Mouse (Mus musculus) frontal cortex, postnatal 10 days (tissue): ENCODE data around the gene 1700003E16Rik.
A peak's percentile ranks its signal among the peaks of the same experiment; 100 is the strongest.

ENCODE experiments used
- DNase-seq, 2 experiments: peaks; one replicate each; pipeline ENCODE4 v3.0.0; 2022; ENCODE audit warnings: low spot score in 2 of 2, mixed read lengths in 1 of 2

Gene 1700003E16Rik

DNA sequence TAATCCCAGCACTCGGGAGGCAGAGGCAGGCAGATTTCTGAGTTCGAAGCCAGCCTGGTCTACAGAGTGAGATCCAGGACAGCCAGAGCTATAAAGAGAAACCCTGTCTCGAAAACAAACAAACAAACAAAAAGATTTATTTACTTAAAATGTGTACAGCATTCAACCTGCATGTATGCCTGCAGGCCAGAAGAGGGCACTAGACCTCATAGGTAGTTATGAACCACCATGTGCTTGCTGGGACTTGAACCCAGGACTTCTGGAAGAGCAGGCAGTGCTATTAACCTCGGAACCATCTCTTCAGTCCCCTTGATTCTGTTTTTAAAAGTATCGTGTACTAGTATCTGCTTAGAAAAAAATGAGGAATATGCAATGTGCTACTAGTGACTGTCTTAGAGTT is 28.8 kb upstream of the 1700003E16Rik start:
- DNase-seq = no peak

DNA sequence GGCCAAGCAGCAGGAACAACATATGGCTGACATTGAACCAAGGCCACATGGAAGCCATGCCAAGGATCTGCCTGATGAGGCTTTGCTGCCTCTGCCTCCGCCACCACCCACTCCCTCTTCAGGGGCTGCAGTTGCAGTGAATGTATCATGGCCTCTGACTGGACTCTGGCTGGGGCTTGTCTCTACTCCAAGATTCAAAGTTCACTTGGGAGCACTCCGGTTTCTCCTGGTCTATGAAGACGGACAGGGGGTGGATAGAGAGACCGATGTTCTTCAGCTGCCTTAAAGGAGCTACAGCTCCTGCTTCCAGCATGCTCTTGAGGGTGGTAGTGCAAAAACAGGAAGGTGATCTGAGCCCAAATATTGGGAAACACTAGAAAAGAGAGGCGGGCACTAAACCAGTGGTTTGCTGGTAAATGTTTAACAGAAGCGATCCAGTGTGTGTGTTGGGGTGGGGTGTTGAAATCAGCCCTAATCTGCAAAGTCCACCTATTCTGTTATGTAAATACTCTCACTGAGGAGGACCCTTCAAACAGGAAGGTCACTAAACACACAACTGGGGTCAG is 24.7 kb upstream of the 1700003E16Rik start:
- DNase-seq = no peak

DNA sequence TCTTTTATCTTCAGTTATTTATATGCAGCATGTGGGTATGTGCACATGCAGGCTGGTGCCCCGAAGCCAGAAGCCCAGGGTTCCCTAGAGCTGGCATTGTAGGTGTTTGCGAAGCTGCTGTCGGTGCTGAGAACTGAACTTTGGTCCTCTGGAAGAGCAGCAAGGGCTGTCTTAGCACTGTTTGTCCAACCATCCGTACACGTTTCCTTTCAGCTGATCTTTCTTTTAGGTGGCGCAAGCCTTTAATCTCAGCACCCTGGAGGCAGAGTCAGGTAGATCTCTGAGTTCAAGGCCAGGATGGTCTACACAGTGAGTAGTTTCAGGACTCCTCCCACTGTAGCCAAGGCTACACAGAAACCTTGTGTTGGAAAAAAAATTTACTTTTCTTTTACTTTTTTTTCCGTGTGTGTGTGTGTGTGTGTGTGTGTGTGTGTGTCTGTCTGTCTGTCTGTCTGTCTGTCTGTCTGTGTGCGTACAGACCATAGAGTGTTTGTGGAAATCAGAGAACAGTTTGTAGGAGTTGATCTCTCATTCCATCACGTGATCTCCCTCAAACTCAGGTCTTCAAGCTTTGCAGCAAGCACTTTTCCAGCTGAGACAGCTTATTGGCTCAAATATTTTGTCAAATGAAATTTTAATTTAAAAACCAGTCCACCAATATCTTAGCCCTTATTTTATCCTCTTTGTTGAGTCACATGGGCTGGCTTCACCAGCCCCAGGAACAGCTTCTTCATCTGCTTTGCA is 23.9 kb upstream of the 1700003E16Rik start:
- no peak for DNase-seq

DNA sequence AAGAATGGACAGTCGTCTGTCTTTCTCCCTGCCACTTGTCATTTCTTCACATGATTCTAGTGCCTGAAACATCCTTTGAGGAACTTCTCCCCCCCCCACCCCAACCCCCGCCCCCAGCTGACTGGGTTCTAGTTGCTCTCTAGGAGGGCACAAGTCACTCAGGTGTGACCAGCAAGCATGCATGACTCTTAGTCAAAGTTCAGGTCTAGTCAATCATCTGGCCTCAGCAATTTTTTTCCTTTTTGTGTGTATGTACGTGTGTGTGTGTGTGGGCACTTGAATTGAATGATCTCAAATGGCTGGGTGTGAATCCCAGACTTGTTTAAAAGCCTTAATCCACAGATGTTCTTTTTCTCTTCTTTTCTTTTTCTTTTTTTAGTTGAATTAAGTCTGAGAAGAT is 22.0 kb upstream of the 1700003E16Rik start:
- no peak for DNase-seq

DNA sequence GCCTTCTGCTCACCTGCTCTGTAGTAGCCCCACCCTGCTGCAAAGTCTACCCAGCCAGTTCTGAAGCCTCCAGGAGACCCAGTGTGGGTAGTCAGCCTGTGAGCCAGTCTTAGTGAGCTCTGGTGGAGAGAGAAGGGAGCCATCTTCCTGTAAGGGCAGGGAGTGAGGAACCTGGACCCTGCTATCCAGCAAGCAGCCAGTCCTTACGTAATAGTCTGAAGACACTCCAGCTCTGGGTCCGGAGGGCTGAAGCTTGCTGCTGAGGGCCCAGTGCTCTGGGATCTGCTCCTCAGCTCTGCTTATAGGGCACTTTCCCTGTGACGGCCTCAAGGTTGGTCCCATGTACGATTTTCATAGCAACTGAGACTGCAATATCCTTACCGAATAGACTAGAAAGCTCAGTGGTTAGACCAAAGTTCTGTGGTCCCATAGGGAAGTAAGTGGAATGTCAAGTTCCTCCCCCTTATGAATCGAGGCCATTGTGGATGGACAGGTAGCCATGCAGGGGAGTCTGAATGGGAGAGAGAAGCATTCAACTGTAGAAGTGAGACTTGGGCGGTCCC is 21.2 kb upstream of the 1700003E16Rik start, which contains the start of gene Rtkn:
Gene Rtkn, plus strand, starts transcription at position 513 of the 563 bp plus-strand sequence.
- no peak for DNase-seq

DNA sequence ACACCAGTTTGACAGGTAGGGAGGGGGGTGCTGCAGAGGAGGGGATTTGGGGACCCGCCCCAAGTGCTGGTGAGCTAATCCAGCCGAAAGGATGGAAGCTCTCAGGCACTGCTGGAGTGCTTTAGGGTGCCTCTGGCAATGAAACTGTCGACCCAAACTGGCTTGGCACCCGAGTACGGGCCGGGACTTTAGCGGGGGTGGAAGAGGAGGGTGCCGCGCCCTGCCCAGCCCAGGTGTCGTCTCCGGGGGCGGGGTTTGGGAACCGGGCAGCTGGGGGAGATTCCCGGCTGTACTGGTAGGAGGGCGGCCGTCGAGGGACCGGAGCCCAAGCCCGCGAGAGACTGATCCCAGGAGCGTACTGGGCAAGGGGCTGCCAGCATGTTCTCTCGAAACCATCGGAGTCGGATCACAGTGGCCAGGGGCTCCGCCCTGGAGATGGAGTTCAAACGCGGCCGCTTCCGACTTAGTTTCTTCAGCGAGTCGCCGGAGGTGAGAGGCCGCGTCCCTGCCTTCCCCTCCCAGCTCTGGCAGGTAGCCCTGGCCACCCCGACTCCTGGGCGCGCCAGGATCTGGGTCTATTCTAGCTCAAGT is 20.5 kb upstream of the 1700003E16Rik start:
- DNase-seq = no peak

DNA sequence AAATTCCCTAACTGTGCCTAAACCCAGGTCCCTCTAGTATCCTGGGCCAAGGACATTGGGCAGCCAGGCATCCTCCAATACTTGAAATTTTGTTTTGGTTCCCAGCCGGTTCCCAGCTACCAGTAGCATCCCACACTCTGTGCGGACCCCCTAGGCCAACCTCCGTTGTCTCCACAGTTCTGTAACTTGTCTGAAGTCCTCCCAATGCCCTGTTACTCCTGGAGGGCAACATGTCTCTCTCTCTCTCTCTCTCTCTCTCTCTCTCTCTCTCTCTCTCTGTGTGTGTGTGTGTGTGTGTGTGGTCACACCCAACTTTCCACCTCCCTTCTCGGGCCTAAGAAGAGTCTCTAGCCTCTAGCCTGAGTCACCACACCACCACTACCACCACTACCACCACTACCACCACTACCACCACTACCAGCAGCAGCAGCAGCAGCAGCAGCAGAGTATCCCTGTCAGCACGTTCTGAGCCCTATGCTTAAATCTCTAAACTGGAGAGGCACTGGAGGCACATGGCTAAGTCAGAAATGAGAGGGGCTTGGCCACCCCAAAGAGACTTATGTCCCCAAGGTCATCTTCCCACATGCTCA is 19.8 kb upstream of the 1700003E16Rik start:
- DNase-seq = no peak

DNA sequence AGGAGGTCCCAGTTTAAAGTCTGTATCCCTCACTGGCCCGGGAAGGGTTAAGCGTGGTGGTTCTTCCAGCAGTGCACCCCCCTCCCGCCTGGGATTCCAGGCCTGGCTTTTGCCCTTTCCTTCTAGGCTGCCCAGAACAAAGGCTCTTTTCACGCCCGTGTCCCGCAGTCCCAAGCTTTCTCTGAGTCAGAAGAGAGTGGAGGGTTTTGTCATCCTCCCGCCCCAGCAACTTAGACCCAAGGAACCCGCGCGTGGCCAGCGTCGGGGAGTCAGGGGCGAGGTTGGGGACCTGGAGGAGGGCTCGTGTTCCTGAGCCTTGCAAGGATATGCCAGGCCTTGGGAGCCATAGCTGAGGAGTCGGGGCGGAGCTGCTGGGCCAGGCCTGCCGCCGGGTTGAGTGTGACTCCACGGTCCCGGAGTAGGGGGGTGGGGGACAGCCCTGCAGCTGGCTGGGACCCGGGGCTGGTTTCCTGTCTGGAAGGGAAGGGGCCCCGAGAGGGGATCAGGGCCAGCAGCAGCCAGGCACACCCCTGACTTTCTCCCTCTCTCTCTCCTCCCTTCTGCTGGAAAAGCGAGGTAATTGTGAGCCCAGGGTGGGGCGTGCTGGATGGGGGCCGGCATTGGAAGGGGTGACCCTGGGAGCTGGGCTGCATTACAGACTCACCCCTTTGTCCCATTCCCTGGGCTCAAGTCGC is 19.2 kb upstream of the 1700003E16Rik start:
- DNase-seq = no peak

DNA sequence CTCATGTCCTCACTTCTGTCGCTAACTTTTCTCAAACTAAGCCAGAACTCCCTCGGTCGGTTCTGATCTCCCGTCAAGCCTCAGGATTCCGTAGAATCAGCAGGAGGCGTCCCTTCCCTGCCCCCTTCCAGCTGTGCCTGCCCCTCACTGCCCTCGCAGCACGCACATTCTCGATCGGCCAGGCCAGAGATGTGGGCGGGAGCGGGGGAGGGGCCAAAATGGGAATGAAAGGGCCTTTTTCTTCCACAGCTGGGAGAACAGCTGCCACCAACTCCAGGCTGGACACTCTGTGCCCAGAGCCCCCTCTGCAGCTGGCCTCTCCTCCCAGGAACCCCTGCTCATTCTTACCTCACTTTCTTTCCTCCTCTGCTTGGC is 18.6 kb upstream of the 1700003E16Rik start:
- DNase-seq = peak; percentile 70 to 76

DNA sequence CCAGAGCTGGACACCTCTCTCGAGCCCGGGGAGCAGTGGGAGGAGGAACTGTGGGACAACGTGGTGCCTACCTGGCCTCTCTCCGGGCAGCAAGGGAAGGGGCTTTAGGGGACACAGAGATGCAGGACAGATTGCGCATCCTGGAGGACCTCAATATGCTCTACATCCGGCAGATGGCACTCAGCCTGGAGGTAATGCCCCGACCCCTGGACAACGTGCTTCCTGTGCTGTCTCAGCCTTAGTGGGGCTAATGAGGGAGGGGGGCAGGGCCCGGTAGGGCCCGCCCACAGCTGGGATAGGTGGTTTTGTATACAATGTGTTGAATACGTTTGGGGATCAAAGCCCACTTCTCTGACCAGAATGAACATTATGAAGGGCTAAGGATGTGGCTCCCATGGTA is 18.1 kb upstream of the 1700003E16Rik start:
- DNase-seq = no peak

DNA sequence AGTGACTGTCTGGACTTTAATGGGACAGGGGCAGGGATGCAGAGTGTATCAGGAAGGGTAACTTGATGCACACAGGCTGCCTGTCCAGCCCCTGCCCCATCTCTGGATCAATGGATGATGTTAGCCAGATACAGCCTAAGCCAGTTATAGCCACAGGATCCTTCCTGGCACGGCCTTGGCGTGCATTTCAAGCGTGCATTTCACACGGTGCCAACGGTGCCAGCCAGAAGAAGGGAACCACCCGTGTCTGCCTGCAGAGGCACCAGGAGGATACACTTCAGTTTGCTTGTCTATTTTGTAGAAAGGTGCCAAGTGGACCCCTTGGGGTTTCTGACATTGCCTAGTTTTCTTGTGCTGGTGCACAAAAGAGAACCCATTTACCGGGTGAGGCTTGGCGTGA is 16.2 kb upstream of the 1700003E16Rik start:
- no peak for DNase-seq

DNA sequence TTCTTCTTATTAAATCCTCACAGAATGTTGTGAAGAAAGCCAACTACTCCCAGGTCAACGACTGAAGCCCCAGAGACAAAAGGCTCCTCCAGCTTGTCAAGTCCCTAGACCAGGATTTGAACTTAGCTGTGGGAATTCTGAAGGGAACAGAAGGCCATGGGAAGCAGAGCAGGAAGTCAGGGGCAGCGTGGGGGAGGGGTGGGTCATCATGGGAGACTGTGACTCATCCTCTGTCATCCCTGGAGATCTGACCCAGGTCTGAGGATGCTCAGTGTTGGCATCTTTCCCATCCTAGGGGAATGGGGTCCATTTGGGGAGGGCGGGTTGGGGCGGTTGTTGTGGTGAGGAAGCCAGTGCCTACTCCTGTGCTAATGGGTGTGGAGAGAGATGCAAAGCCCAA is 14.6 kb upstream of the 1700003E16Rik start:
- no peak for DNase-seq

DNA sequence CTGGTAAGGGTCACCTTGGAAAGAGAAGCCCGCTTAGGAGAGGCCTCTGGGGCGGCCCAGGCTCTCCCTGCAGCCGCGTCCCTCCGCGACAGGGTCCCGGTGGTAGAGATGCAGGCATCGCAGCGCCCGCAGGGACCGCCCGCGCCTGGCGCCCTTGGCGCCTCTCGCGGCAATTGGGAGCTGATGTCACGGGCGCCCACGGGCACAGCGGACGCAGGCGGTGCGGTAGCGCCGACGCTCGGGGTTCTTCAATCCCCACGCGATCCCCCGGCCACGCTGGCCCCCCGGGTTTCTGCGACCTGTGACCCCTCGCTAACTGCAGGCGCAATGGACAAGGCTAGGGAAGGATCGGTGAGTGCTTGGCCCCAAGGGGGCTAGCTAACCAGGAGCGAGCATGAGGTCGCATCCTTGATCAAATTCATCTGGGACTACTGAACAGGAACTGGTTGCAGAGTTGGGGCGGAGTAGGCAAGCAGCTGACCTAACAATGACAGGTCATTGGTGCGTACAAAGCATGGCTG is 13.9 kb upstream of the 1700003E16Rik start:
- DNase-seq = peak in 1 of 2 experiments; percentile 40

DNA sequence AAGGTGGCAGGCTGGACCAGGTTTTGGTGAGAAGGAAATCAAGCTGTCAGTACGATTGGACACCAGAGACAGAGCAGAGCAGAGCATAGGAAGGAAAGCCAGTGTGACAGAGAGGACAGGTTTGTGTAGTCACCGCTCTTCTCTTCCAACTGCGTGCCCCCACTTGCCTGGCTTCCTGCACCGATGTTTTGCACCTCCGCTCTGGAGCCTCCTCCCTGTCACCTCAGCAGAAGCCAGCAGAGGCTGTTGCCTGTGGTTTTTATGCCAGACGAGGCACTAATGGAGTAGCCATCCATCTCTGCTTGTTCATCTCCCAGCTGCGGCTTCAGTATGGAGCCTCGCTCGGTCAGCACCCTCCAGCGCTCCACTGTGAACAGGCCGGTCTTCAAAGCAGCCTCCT is 13.3 kb upstream of the 1700003E16Rik start:
- DNase-seq = no peak

DNA sequence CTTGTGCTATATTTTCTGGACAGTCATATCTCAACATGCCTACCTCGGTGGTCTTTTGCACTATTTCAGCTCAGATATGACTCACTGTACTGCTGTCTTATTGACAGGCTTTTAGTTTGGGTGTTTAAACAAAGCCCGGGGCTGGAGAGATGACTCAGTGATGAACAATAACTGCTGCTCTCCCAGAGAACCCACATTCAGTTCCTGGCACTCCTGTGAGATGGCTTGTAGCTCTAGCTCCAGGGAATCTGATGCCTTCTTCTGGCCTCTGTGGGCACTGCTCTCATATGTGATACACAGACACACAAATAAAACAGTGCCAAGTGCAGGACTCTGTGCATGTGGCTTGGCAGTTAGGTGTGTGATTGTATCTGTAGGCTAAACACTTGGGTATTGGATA is 11.0 kb upstream of the 1700003E16Rik start:
- DNase-seq = no peak

DNA sequence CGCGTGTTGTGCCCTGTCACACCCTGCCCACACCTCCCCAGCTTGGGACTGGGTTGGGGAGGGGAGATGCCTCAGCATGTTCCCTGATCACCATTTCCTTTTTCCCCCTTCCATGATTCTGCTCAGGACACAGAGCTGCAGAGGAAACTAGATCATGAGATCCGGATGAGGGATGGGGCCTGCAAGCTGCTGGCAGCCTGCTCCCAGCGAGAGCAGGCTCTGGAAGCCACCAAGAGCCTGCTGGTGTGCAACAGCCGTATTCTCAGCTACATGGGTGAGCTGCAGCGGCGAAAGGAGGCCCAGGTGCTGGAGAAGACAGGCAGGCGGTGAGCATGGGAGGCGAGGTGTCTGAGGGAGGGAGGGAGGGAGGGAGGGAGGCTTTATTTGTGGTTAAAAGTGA is 10.4 kb upstream of the 1700003E16Rik start:
- no peak for DNase-seq

DNA sequence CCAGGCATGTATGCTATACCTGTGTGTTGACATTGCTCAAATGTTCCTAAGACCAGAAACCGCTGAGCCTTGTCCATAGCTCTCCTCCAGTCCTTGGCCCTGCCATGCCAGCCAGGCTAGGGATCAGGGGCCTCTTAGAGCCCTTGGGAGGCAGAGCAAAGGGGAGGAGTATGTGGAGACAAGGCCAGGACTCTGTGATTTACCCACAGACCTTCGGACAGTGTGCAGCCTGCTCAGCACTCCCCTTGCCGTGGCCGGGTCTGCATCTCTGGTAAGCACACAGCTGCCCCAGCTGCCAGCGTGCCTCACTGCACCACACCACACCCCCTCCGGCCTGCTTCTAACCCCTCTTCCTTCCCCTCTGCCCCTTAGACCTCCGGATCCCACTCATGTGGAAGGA is 8.9 kb upstream of the 1700003E16Rik start:
- DNase-seq = no peak

DNA sequence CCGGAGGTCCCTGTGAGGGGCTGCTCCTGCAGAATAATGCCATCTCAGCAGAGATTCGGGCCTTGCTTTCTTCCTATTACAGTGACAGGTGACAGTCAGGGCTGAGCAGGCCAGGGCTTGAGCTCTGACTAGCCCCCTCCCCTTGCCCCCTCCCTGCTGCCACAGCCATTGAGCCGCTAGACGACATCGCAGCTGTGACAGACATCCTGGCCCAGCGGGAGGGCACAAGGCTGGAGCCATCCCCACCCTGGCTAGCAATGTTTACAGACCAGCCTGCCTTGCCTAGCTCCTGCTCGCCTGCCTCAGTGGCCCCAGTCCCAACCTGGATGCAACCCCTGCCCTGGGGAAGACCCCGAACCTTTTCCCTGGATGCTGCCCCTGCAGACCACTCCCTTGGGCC is 4.5 kb upstream of the 1700003E16Rik start:
- DNase-seq = no peak

DNA sequence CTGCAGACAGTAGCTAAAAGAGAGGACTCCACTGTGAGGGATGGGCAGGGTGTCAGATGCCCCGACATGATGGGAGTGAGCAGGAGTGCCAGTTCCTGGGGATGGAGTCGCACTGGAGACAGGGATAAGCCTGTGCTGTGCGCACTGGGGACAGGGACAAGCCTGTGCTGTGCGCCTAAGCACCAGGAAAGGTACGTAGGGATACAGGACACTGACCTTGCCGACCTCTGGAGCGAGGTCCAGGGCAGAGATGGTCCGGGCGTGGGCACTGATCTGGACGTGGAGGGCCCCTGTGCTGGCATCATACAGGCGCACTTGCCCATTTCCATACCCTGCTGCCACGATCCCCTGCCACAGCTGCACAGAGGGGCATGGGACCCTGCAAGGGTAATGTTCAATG is 3.2 kb upstream of the 1700003E16Rik start:
- no peak for DNase-seq

DNA sequence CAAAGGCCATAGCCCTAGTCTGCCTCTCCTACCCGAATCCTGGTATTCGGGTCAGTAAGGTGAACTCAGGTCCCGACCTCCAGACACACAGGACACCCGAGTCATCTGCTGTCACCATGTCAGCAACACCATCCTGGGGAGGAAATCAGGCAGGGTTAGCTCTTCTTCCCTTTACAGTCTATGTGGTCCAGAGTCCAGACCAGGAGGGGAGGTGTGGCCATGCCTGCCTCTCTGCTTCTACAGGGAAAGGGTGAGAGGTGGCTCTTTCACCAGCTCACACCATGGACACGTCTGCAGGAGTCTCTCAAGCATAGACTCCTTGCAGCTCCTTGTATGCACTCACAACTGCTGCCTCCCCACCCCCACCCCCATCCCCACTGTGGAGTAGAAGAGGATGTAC is 2.7 kb upstream of the 1700003E16Rik start:
- no peak for DNase-seq

DNA sequence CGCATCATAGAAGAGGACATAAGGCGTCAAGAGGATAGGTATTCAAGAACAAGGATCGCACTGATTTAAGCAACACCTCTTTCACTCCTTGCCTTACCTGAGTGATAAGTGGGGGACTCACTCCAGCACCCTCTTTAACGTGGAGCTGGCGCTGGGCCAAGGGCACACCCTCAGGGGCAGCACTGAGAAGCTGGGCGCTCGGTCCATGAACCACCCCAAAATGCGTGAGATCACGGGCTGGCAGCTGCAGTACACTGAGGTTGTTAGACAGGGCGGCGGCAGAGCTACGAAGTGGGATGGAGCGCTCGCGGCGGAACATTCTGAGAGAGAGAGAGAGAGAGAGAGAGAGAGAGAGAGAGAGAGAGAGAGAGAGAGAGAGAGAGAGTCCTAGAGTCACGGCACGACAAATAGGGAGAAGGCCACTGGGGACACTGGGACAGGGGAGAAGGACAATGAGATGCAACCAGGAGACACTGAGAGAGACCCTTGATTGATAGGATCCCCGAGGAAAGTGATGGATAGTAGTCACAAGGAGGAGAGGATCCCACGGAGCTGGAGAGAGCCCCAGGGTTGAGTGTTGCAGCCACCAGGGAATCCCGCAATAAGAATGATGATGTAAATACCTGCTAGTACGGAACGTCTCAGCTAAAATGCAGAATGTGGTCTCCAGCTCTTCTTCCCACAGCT is 509 bp upstream of the 1700003E16Rik start:
- peak in 1 of 2 experiments; percentile 46 for DNase-seq
